Mouse (Mus musculus) adrenal gland, postnatal 25 days (tissue): Measurements from ENCODE around the gene 0610009B22Rik. TPM values are rescaled to one million over a fixed set of nuclear protein-coding genes. Genes with fewer than 3 reads are reported as not detected.

ENCODE experiments used
- DNase-seq: peaks from one replicate; pipeline ENCODE4 v3.0.0; 2021; ENCODE audit warnings: mixed read lengths
- total RNA-seq: library from RNA; stranded (reverse); gene quantifications from 2 replicates; pipeline ENCODE4 v1.2.3, GENCODE M21; 2021

0610009B22Rik gene
- total RNA-seq, 1 experiment from 2014 or later, result 55.1 TPM

- no peak for DNase-seq
These were observed 30.0 kb downstream of the 0610009B22Rik start for GRCm38 (mm10) chr11:51658705-51659104.

- DNase-seq, result no peak
These were observed 30.4 kb downstream of the 0610009B22Rik start for GRCm38 (mm10) chr11:51658291-51658690.

- no peak for DNase-seq
These were observed 31.7 kb downstream of the 0610009B22Rik start for GRCm38 (mm10) chr11:51656798-51657521.

- DNase-seq, result no peak
These were observed 33.8 kb downstream of the 0610009B22Rik start for GRCm38 (mm10) chr11:51654891-51655290.

- no peak for DNase-seq
These were observed 34.9 kb downstream of the 0610009B22Rik start for GRCm38 (mm10) chr11:51653736-51654135.

- DNase-seq, result no peak
These were observed 35.7 kb downstream of the 0610009B22Rik start for GRCm38 (mm10) chr11:51652889-51653418.

- DNase-seq, result peak; percentile 88
These were observed 37.8 kb downstream of the 0610009B22Rik start, which contains the start of the genes N4bp3 and D930048N14Rik for GRCm38 (mm10) chr11:51650691-51651515. N4bp3 (minus strand) TSS chr11:51650842. D930048N14Rik (plus strand) TSS chr11:51650954.

GRCm38 (mm10) chr11:51650261-51650660 is 38.4 kb downstream of the 0610009B22Rik start:
- DNase-seq, result no peak

- DNase-seq, result no peak
These were observed 38.8 kb downstream of the 0610009B22Rik start for GRCm38 (mm10) chr11:51649889-51650199.

- no peak for DNase-seq
These were observed 39.4 kb downstream of the 0610009B22Rik start for GRCm38 (mm10) chr11:51649111-51649888.

- DNase-seq, result no peak
These were observed 40.1 kb downstream of the 0610009B22Rik start for GRCm38 (mm10) chr11:51648566-51648965.

- DNase-seq, result no peak
These were observed 41.7 kb downstream of the 0610009B22Rik start for GRCm38 (mm10) chr11:51646751-51647667.

- no peak for DNase-seq
These were observed 42.4 kb downstream of the 0610009B22Rik start for GRCm38 (mm10) chr11:51646245-51646644.

- no peak for DNase-seq
These were observed 43.4 kb downstream of the 0610009B22Rik start for GRCm38 (mm10) chr11:51645293-51645692.

GRCm38 (mm10) chr11:51644217-51644616 is 44.5 kb downstream of the 0610009B22Rik start:
- no peak for DNase-seq

GRCm38 (mm10) chr11:51643761-51644160 is 44.9 kb downstream of the 0610009B22Rik start:
- DNase-seq, result no peak

- no peak for DNase-seq
These were observed 45.5 kb downstream of the 0610009B22Rik start for GRCm38 (mm10) chr11:51643202-51643601.

- no peak for DNase-seq
These were observed 47.9 kb downstream of the 0610009B22Rik start for GRCm38 (mm10) chr11:51640748-51641147.

- DNase-seq, result no peak
These were observed 50.2 kb downstream of the 0610009B22Rik start for GRCm38 (mm10) chr11:51638497-51638896.

GRCm38 (mm10) chr11:51637971-51638414 is 50.7 kb downstream of the 0610009B22Rik start:
- no peak for DNase-seq

- peak; percentile 51 for DNase-seq
These were observed 52.4 kb downstream of the 0610009B22Rik start for GRCm38 (mm10) chr11:51636323-51636684.
